Mouse (Mus musculus) embryonic fibroblast, embryonic 13.5 days (primary cell): ENCODE data around the gene Pde11a. TPM values are rescaled to one million over a fixed set of nuclear protein-coding genes. Genes with fewer than 3 reads are reported as not detected.

Experiments
- H3K27ac ChIP-seq: 2 replicates; pipeline ENCODE4 v1.5.1; 2012; ENCODE audit warnings: low read length, control low read depth, inconsistent platforms; ENCODE audit not compliant: insufficient read depth
- H3K4me1 ChIP-seq: 2 replicates; pipeline ENCODE4 v1.6.1; 2011; ENCODE audit warnings: low read length; ENCODE audit not compliant: control insufficient read depth, insufficient read depth
- H3K4me3 ChIP-seq: 2 replicates; pipeline ENCODE4 v1.5.1; 2011; ENCODE audit warnings: mild to moderate bottlenecking, control low read depth, low read length; ENCODE audit not compliant: insufficient read depth
- CTCF ChIP-seq: IDR thresholded peaks from 2 replicates; pipeline ENCODE4 v1.5.1; 2011; ENCODE audit warnings: mild to moderate bottlenecking, control low read depth, low read length, moderate library complexity, borderline replicate concordance; ENCODE audit not compliant: insufficient read depth
- POLR2A ChIP-seq: IDR thresholded peaks from 2 replicates; pipeline ENCODE4 v1.6.1; 2011; ENCODE audit warnings: low read depth, mild to moderate bottlenecking, control low read depth, low read length, moderate library complexity
- polyA plus RNA-seq: library from polyadenylated mRNA; stranded (reverse); fragments of >200 nt; gene quantifications from 2 replicates; pipeline ENCODE4 v1.2.4, GENCODE M21; 2011; ENCODE audit warnings: low read depth; ENCODE audit not compliant: missing spikeins, insufficient read length

Pde11a gene
- polyA plus RNA-seq, 1 experiment: 0.26 TPM

DNA sequence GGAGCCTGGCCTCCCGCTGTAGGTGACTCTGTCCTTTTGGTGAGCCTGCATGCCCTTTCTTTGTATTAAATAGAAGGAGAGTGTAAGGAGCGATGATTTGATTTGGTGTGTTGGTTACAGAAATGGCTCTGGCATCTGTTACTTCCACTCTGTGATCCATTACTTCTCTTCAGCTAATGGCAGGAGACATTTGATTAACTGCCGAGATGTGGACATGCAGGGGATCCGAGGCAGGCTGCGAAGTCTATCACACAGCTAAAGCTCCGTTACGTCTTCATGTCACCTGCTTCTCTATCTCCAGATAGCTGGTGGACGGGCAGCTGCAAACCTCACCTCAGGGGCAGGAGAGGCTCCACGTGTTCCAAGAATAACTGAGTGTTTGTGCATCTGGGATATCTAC lies 364.4 kb downstream of the Pde11a start:
- no peak overlapping the region for H3K27ac ChIP-seq
- TF ChIP-seq CTCF (no peak), POLR2A (no peak)
- no peaks in the 10 kb centered on the region for H3K4me1 ChIP-seq
- no peak overlapping the region for H3K4me3 ChIP-seq

DNA sequence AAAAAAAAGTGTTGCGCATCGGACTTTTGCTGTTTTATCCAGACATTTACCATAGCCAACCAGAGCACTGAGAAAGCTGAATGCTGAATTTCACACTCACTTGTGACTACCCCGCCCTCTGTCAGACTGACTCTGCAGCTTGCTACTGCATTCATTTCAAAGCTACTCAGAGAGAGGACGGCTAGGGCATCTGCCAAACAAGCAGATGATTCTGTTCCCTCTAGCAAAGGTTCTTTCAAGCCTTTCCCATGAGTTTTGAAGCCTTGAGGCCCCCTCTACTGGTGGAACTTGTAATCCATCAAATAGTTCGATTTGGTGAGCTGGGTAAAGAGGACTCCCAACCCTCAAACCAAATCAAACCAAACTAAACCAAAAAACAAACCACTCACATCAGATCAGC lies 373.6 kb downstream of the Pde11a start:
- no peaks in the 10 kb centered on the region; the same call in 1 of the 2 replicates for H3K4me1 ChIP-seq
- no peak for TF ChIP-seq POLR2A
- no peak for TF ChIP-seq CTCF
- H3K27ac ChIP-seq: no peak overlapping the region
- no peak overlapping the region for H3K4me3 ChIP-seq

- TF ChIP-seq CTCF: peak; percentile 35; the same call in 1 of the 2 replicates
- TF ChIP-seq POLR2A: no peak
- Histone ChIP-seq H3K27ac (0 out of 2 replicates have a peak overlapping the region, but pooled peaks have one; percentile 7), H3K4me3 (no peak overlapping the region), H3K4me1 (no peaks in the 10 kb centered on the region; the same call in 1 of the 2 replicates)
Observed at GRCm38 (mm10) chr2:75964512-75964911, 374.1 kb downstream of the Pde11a start.

DNA sequence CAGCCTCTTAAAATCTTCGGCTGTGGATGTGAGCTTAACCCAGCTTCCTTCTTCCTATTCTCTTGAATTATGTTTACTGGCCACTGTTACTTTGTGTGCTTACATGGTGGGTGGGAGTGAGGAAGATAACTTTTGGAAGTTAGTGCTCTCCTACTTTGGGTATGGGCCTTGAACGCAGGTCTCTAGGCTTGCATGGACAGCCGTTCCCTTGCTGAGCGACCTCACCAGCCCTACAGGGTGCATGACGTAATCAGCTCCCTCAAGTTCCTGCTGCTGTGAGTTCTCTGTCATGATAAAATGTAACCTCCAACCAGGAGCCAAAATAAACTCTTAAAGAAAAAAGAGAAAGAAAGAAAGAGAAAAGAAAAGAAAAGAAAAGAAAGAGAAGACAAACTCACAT lies 374.5 kb downstream of the Pde11a start:
- Histone ChIP-seq H3K4me3 (no peak overlapping the region), H3K27ac (0 out of 2 replicates have a peak overlapping the region, but pooled peaks have one; percentile 7), H3K4me1 (no peaks in the 10 kb centered on the region; the same call in 1 of the 2 replicates)
- TF ChIP-seq POLR2A (no peak), CTCF (no peak)

GRCm38 (mm10) chr2:75963211-75963840 lies 375.2 kb downstream of the Pde11a start:
- TF ChIP-seq CTCF: no peak
- TF ChIP-seq POLR2A: no peak
- H3K27ac ChIP-seq: no peak overlapping the region
- no peak overlapping the region for H3K4me3 ChIP-seq
- H3K4me1 ChIP-seq: no peaks in the 10 kb centered on the region; the same call in 1 of the 2 replicates

GRCm38 (mm10) chr2:75960366-75961330 lies 377.9 kb downstream of the Pde11a start:
- no peak overlapping the region for H3K27ac ChIP-seq
- H3K4me1 ChIP-seq: no peaks in the 10 kb centered on the region; the same call in 1 of the 2 replicates
- no peak for TF ChIP-seq POLR2A
- TF ChIP-seq CTCF: no peak
- no peak overlapping the region for H3K4me3 ChIP-seq

- no peak overlapping the region for H3K4me3 ChIP-seq
- no peaks in the 10 kb centered on the region; the same call in 1 of the 2 replicates for H3K4me1 ChIP-seq
- H3K27ac ChIP-seq: no peak overlapping the region
- TF ChIP-seq POLR2A (no peak), CTCF (no peak)
Observed at GRCm38 (mm10) chr2:75959850-75960365, 378.7 kb downstream of the Pde11a start.

- Histone ChIP-seq H3K27ac (no peak overlapping the region), H3K4me3 (no peak overlapping the region), H3K4me1 (no peaks in the 10 kb centered on the region; the same call in 1 of the 2 replicates)
- TF ChIP-seq CTCF (no peak), POLR2A (no peak)
Observed at GRCm38 (mm10) chr2:75959183-75959849, 379.3 kb downstream of the Pde11a start.

DNA sequence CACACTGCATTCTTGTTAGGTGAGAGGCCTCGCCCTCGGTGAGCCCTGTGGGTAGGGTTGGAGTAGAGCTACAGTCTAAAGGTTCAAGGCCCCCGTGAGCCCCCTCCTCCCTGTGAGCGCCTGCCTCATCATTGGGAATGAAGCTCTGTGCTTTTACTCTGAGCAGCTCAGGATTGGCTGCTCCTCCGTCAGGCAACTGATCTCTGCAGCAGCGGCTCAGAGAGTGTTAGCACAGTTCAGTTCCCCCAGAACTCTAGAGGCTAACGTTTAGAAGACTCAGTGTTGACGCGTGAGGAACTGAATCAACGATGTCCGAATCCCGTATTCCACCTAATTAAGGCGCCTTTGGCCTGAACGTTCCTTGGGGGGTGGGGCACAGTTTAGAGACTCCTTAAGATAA lies 382.9 kb downstream of the Pde11a start:
- Histone ChIP-seq H3K27ac (no peak overlapping the region), H3K4me3 (no peak overlapping the region), H3K4me1 (no peaks in the 10 kb centered on the region)
- TF ChIP-seq CTCF: no peak
- TF ChIP-seq POLR2A: no peak
